Mouse (Mus musculus) heart, embryonic 11.5 days (tissue): ENCODE measurements around the gene Olfr555. TPM values are rescaled to one million over a fixed set of nuclear protein-coding genes. Genes with fewer than 3 reads are reported as not detected.
"Not testable (repeated sequence)": the region's sequence is repeated elsewhere in the genome, so short reads cannot be mapped to it uniquely, and the experiment has no call there.

Source experiments
- ATAC-seq: fragments of 200-750 bp; cut with Nextera tagmentation; replicated peaks from 2 replicates; pipeline ENCODE4 v1.8.0; 2017; ENCODE audit warnings: moderate library complexity; ENCODE audit not compliant: insufficient number of reproducible peaks, low FRiP score, low TSS enrichment
- H3K27ac ChIP-seq: fragments of 300-500 bp; sonication (generic); 2 replicates; pipeline ENCODE4 v1.5.1; 2014; ENCODE audit warnings: mild to moderate bottlenecking, low read depth, low read length
- H3K27me3 ChIP-seq: fragments of 300-500 bp; sonication (generic); 2 replicates; pipeline ENCODE4 v1.6.1; 2014; ENCODE audit warnings: mild to moderate bottlenecking, low read length, mixed read lengths; ENCODE audit not compliant: control insufficient read depth, insufficient read depth
- H3K36me3 ChIP-seq: fragments of 300-500 bp; sonication (generic); 2 replicates; pipeline ENCODE4 v1.6.1; 2014; ENCODE audit warnings: mild to moderate bottlenecking, low read length, moderate library complexity, mixed read lengths; ENCODE audit not compliant: control insufficient read depth, insufficient read depth
- H3K4me1 ChIP-seq: fragments of 300-500 bp; sonication (generic); 2 replicates; pipeline ENCODE4 v1.6.1; 2014; ENCODE audit warnings: low read length; ENCODE audit not compliant: control insufficient read depth, insufficient read depth
- H3K4me2 ChIP-seq: fragments of 300-500 bp; sonication (generic); 2 replicates; pipeline ENCODE4 v1.6.1; 2014; ENCODE audit warnings: mild to moderate bottlenecking, moderate library complexity
- H3K4me3 ChIP-seq: fragments of 300-500 bp; sonication (generic); 2 replicates; pipeline ENCODE4 v1.5.1; 2014; ENCODE audit warnings: low read depth, low read length
- H3K9ac ChIP-seq: fragments of 300-500 bp; sonication (generic); 2 replicates; pipeline ENCODE4 v1.6.1; 2014; ENCODE audit warnings: mild to moderate bottlenecking, low read depth, low read length, moderate library complexity
- H3K9me3 ChIP-seq: fragments of 300-500 bp; sonication (generic); replicated peaks from 2 replicates; pipeline ENCODE4 v1.6.1; 2016; ENCODE audit warnings: low read length; ENCODE audit not compliant: control insufficient read depth
- WGBS: fragments of 180-500 bp; shearing (Covaris S2); extraction: QIAGEN DNeasy Blood & Tissue Kit; methylation state at CpG from one replicate; pipeline ENCODE4 v1.1.7; 2014; ENCODE audit not compliant: insufficient replicate concordance; 5-methylcytosine and 5-hydroxymethylcytosine counted together
- polyA plus RNA-seq: library from polyadenylated mRNA; unstranded; fragments of >200 nt; fragmentation: Nextera tagmentation; extraction: Ambion mirVana; gene quantifications from 2 replicates; pipeline ENCODE4 v1.2.1, GENCODE M21; 2014

Olfr555 gene
- polyA plus RNA-seq, result not detected in 2 replicates

GRCm38 (mm10) chr7:102658523-102658922 lies at the start of gene Olfr555:
Gene Olfr555 (plus strand): TSS chr7:102658823.
- Histone ChIP-seq H3K36me3 (no peaks in the 10 kb centered on the region), H3K4me3 (no peak within 1 kb of the TSS), H3K9ac (no peak within 1 kb of the TSS), H3K27ac (no peak within 1 kb of the TSS), H3K9me3 (no peaks in the 10 kb centered on the region), H3K4me1 (no peaks in the 10 kb centered on the region), H3K27me3 (no peaks in the 10 kb centered on the region), H3K4me2 (no peak within 1 kb of the TSS)
- no peak for ATAC-seq
- 68% methylated on average over 1 of the region's 1 CpGs for WGBS

GRCm38 (mm10) chr7:102618118-102618517 lies 40.5 kb upstream of the Olfr555 start, which contains the start of gene Olfr553:
Gene Olfr553 (minus strand): TSS chr7:102618218.
- H3K36me3 ChIP-seq, result no peaks in the 10 kb centered on the region
- no peak within 1 kb of the TSS for H3K4me3 ChIP-seq
- H3K4me1 ChIP-seq, result no peaks in the 10 kb centered on the region
- no peaks in the 10 kb centered on the region for H3K9me3 ChIP-seq
- no peak for ATAC-seq
- no peak within 1 kb of the TSS for H3K27ac ChIP-seq
- H3K4me2 ChIP-seq, result no peak within 1 kb of the TSS
- no peaks in the 10 kb centered on the region for H3K27me3 ChIP-seq
- no peak within 1 kb of the TSS for H3K9ac ChIP-seq

DNA sequence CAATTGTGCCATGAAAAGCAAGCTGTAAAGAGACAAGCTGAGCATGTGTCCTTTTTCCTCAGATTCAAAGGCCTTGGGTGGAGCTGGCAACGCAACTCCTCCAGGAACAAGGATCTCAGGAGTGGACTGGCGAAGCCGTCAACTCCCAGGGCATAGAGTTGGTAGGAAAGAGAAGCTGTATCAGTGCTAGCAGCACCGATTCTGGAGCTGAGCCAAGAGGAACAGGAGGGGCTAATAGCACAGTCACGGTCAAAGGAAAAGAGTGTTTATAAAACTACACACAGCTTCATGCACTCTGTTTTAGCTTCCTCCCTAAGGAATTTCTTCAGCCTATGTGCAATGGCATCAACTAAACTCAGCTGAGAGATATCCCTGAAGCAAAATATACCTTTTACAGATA lies 39.0 kb upstream of the Olfr555 start:
- Histone ChIP-seq H3K9me3 (no peaks in the 10 kb centered on the region), H3K36me3 (no peaks in the 10 kb centered on the region), H3K4me1 (no peaks in the 10 kb centered on the region), H3K4me3 (no peak overlapping the region), H3K9ac (no peak overlapping the region), H3K27ac (no peak overlapping the region), H3K4me2 (no peak overlapping the region), H3K27me3 (no peaks in the 10 kb centered on the region)
- ATAC-seq, result peak; percentile 39; the same call in 1 of the 2 replicates
- WGBS, result 42% methylated on average over 5 of the region's 5 CpGs

GRCm38 (mm10) chr7:102620368-102620767 lies 38.3 kb upstream of the Olfr555 start:
- not testable (repeated sequence) for H3K9ac ChIP-seq, H3K27ac ChIP-seq, ATAC-seq, H3K4me3 ChIP-seq, H3K9me3 ChIP-seq, H3K27me3 ChIP-seq, H3K36me3 ChIP-seq, H3K4me1 ChIP-seq, H3K4me2 ChIP-seq
- 68% methylated on average over 15 of the region's 19 CpGs for WGBS

DNA sequence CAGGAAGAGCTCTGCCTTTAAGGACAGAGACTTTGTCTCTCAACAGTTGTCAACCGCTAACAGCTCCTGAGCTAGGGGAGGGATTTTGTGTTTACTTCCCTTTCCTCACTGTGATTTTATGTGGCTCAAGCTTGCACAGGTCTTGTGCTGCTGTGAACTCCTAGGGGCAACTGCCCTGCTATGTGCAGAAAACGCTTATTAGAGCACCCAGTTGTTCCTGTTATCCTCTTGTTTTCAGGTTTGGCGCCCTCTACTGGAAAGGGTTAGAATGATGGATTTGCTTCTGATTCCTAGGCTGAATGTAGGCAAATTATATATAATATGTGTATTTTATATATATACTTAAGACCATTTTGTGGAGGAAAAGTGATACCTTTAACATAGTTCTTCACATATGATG lies 22.0 kb upstream of the Olfr555 start:
- no peak overlapping the region for H3K27ac ChIP-seq
- no peaks in the 10 kb centered on the region for H3K4me1 ChIP-seq
- H3K36me3 ChIP-seq, result no peaks in the 10 kb centered on the region
- no peaks in the 10 kb centered on the region for H3K27me3 ChIP-seq
- H3K9ac ChIP-seq, result no peak overlapping the region
- ATAC-seq, result no peak
- WGBS, result 34% methylated on average over 3 of the region's 3 CpGs
- no peak overlapping the region for H3K4me2 ChIP-seq
- H3K4me3 ChIP-seq, result no peak overlapping the region
- H3K9me3 ChIP-seq, result no peaks in the 10 kb centered on the region

DNA sequence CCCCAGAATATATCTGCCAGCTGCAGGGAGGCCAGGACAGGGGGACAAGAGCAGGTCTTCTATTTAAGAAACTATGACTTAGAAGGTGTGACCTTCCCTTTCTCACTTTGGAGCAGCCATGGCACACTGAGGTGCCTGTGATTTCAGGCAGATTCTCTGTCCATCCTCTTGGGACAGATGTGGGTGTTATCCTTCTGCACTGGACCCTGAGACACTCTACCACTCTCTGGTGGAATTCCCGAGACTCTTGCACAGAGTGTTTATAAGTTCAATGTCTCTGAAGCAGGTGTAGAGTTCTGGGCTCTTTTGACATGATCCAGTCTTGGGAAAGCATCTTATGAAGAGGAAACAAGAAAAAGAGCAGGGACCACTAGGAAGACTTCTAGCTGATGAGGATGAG lies 20.5 kb upstream of the Olfr555 start, which contains the start of gene Olfr554:
Gene Olfr554 (plus strand): TSS at position 301 of the 400 bp plus-strand sequence.
- Histone ChIP-seq H3K9ac (no peak within 1 kb of the TSS), H3K27ac (no peak within 1 kb of the TSS), H3K27me3 (no peaks in the 10 kb centered on the region), H3K4me2 (no peak within 1 kb of the TSS), H3K36me3 (no peaks in the 10 kb centered on the region), H3K4me3 (no peak within 1 kb of the TSS), H3K9me3 (no peaks in the 10 kb centered on the region), H3K4me1 (no peaks in the 10 kb centered on the region)
- 57% methylated on average over 1 of the region's 1 CpGs for WGBS
- ATAC-seq, result no peak

DNA sequence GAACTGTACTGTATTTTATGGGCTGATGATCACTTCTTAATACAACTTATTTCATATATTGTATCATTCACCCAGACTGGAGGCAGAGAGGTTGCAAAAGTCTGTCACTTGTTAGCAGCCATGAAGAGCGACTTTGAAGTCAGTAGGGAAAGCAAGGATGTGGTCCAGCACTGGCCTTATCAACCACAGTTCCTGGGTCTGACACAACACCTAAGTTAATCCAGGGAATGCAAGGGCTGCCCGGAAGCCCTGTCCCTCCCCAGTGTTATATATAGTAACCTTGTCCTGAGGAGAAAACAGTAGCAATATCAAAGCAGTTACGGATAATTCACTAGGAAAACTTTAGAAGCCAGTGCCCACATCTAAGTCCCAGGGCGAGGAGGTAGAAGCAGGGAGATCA lies 13.7 kb upstream of the Olfr555 start:
- H3K27me3 ChIP-seq, H3K36me3 ChIP-seq, H3K9ac ChIP-seq, H3K27ac ChIP-seq, H3K4me3 ChIP-seq, H3K4me2 ChIP-seq, H3K4me1 ChIP-seq, H3K9me3 ChIP-seq: not testable (repeated sequence)
- ATAC-seq, result peak; percentile 59; the same call in 1 of the 2 replicates
- 26% methylated on average over 3 of the region's 4 CpGs for WGBS

DNA sequence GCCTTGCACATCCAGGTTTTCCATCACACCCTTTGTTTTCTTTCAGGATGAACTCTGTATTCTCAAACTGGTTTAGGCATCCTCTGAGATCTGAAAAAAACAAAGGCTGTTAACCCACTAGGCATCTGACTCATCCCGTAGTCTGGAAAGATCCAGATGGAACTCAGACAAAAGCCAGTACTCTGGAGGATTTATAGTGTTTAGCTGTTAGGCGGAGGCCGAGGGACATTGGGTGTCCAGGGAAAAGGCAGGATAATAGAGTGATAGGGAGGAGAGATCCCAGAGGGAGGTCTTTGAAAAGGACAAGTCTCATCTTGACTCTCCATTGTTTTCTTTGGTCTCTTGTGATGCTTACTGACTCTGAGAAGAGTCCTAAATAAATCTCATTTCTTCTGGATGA lies 6.0 kb downstream of the Olfr555 start, which contains the start of gene Olfr556:
Gene Olfr556 (plus strand): TSS at position 301 of the 400 bp plus-strand sequence.
- Histone ChIP-seq H3K4me2 (no peak within 1 kb of the TSS), H3K9ac (no peak within 1 kb of the TSS), H3K27me3 (no peaks in the 10 kb centered on the region), H3K9me3 (no peaks in the 10 kb centered on the region), H3K4me1 (no peaks in the 10 kb centered on the region), H3K36me3 (no peaks in the 10 kb centered on the region), H3K4me3 (no peak within 1 kb of the TSS), H3K27ac (no peak within 1 kb of the TSS)
- no peak for ATAC-seq
- 57% methylated on average over 3 of the region's 3 CpGs for WGBS

- Histone ChIP-seq H3K27me3 (no peaks in the 10 kb centered on the region), H3K4me1 (no peaks in the 10 kb centered on the region), H3K9ac (no peak overlapping the region), H3K36me3 (no peaks in the 10 kb centered on the region), H3K27ac (no peak overlapping the region), H3K4me2 (no peak overlapping the region), H3K9me3 (no peaks in the 10 kb centered on the region), H3K4me3 (no peak overlapping the region)
- WGBS, result 39% methylated on average over 2 of the region's 2 CpGs
- ATAC-seq, result no peak
Measured at GRCm38 (mm10) chr7:102665378-102665777, 6.8 kb downstream of the Olfr555 start.
